Mouse (Mus musculus): ENCODE measurements at regions not wholly inside any gene's neighbourhood (a gene's known extent, or its start where the extent isn't known, plus 50 kb on each side); places are given as distances from the start of the nearest gene placed in this dataset.

GRCm38 (mm10) chrX:159043432-159043831, 166.7 kb upstream of the Rps6ka3 start:
- no peaks in the 10 kb centered on the region for H3K9me3 ChIP-seq (ENCODE audit: control insufficient read depth, low read length)
- H3K27ac ChIP-seq (replicated peaks in 1 of 2; ENCODE audit: control insufficient read depth in 1 of 2, insufficient read depth in 1 of 2, low read depth in 2 of 2, low read length in 2 of 2), result no peak overlapping the region
- 9% methylated on average over 3 of the region's 3 CpGs for WGBS
- no peak overlapping the region for H3K4me3 ChIP-seq (ENCODE audit: control insufficient read depth in 1 of 2, insufficient read depth in 1 of 2, low read depth in 1 of 2, low read length in 2 of 2)
- ATAC-seq (ENCODE audit: insufficient number of reproducible peaks, insufficient read depth, low FRiP score, low read depth), result no peak
- H3K4me2 ChIP-seq (ENCODE audit: low read length), result no peak overlapping the region
- no peaks in the 10 kb centered on the region for H3K36me3 ChIP-seq (ENCODE audit: control insufficient read depth, insufficient read depth, low read length)
- H3K27me3 ChIP-seq (ENCODE audit: control insufficient read depth, insufficient read depth, low read length), result no peaks in the 10 kb centered on the region
- H3K9ac ChIP-seq (ENCODE audit: low read length), result no peak overlapping the region
- no peaks in the 10 kb centered on the region for H3K4me1 ChIP-seq (ENCODE audit: control insufficient read depth in 2 of 2, insufficient read depth in 2 of 2, low read length in 2 of 2)

DNA sequence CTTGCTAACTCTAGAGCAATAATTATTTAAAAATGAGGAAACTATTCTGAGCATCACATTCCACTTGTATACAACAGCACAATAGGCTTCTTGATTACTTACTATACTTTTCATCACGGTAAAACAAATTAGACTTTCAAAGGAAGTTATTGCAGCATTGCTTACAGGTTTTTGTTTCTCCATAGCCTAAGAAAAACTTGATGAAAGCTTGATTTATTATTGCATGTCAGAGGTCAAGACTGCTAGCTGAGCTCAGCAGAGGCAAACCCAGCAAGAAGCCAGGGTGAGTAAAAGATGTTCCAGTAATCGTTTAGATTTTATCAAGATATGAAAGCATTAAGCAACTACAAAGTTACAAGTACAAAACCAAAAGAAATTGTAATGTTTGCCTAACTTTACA, 162.2 kb upstream of the Rps6ka3 start:
- WGBS, result 71% methylated on average over 2 of the region's 2 CpGs

GRCm38 (mm10) chrX:159055689-159056461, 154.2 kb upstream of the Rps6ka3 start:
- Histone ChIP-seq H3K27me3 (ENCODE audit: control insufficient read depth, insufficient read depth, low read length) (no peaks in the 10 kb centered on the region), H3K9ac (ENCODE audit: low read length) (no peak overlapping the region), H3K9me3 (ENCODE audit: control insufficient read depth, low read length) (no peaks in the 10 kb centered on the region), H3K36me3 (ENCODE audit: control insufficient read depth, insufficient read depth, low read length) (no peaks in the 10 kb centered on the region), H3K4me1 (ENCODE audit: control insufficient read depth in 2 of 2, insufficient read depth in 2 of 2, low read length in 2 of 2) (no peaks in the 10 kb centered on the region), H3K27ac (replicated peaks in 1 of 2; ENCODE audit: control insufficient read depth in 1 of 2, insufficient read depth in 1 of 2, low read depth in 2 of 2, low read length in 2 of 2) (no peak overlapping the region), H3K4me3 (ENCODE audit: control insufficient read depth in 1 of 2, insufficient read depth in 1 of 2, low read depth in 1 of 2, low read length in 2 of 2) (no peak overlapping the region), H3K4me2 (ENCODE audit: low read length) (no peak overlapping the region)
- 61% methylated on average over 8 of the region's 8 CpGs for WGBS
- no peak for ATAC-seq (ENCODE audit: insufficient number of reproducible peaks, insufficient read depth, low FRiP score, low read depth)

More for the DNA sequence above, 162.2 kb upstream of the Rps6ka3 start:
- no peak overlapping the region for H3K9ac ChIP-seq (ENCODE audit: low read length)
- H3K27ac ChIP-seq (replicated peaks in 1 of 2; ENCODE audit: control insufficient read depth in 1 of 2, insufficient read depth in 1 of 2, low read depth in 2 of 2, low read length in 2 of 2), result no peak overlapping the region
- no peaks in the 10 kb centered on the region for H3K9me3 ChIP-seq (ENCODE audit: control insufficient read depth, low read length)
- H3K4me1 ChIP-seq (ENCODE audit: control insufficient read depth in 2 of 2, insufficient read depth in 2 of 2, low read length in 2 of 2), result no peaks in the 10 kb centered on the region
- H3K4me2 ChIP-seq (ENCODE audit: low read length), result no peak overlapping the region
- H3K4me3 ChIP-seq (ENCODE audit: control insufficient read depth in 1 of 2, insufficient read depth in 1 of 2, low read depth in 1 of 2, low read length in 2 of 2), result no peak overlapping the region
- no peaks in the 10 kb centered on the region for H3K36me3 ChIP-seq (ENCODE audit: control insufficient read depth, insufficient read depth, low read length)
- no peaks in the 10 kb centered on the region for H3K27me3 ChIP-seq (ENCODE audit: control insufficient read depth, insufficient read depth, low read length)
- no peak for ATAC-seq (ENCODE audit: insufficient number of reproducible peaks, insufficient read depth, low FRiP score, low read depth)

DNA sequence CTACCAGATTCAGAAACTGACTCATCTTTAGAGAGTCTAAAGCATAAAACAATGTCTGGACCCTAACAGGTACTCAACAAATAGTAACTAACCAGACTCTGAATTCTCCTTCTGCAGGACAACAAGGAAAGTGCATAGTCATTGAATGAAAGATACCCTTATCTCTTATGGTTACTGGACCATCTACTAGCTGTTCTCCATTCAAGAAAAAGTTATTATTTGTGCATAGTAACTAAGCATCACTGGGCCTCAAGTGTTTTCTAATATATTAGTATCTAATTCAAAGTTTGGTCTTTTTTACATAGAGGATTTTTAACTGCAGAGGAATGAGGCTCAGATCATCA, 153.7 kb upstream of the Rps6ka3 start:
- Histone ChIP-seq H3K4me1 (ENCODE audit: control insufficient read depth in 2 of 2, insufficient read depth in 2 of 2, low read length in 2 of 2) (no peaks in the 10 kb centered on the region), H3K36me3 (ENCODE audit: control insufficient read depth, insufficient read depth, low read length) (no peaks in the 10 kb centered on the region), H3K9ac (ENCODE audit: low read length) (no peak overlapping the region), H3K27ac (replicated peaks in 1 of 2; ENCODE audit: control insufficient read depth in 1 of 2, insufficient read depth in 1 of 2, low read depth in 2 of 2, low read length in 2 of 2) (no peak overlapping the region), H3K4me2 (ENCODE audit: low read length) (no peak overlapping the region), H3K9me3 (ENCODE audit: control insufficient read depth, low read length) (no peaks in the 10 kb centered on the region), H3K4me3 (ENCODE audit: control insufficient read depth in 1 of 2, insufficient read depth in 1 of 2, low read depth in 1 of 2, low read length in 2 of 2) (no peak overlapping the region), H3K27me3 (ENCODE audit: control insufficient read depth, insufficient read depth, low read length) (no peaks in the 10 kb centered on the region)
- no peak for ATAC-seq (ENCODE audit: insufficient number of reproducible peaks, insufficient read depth, low FRiP score, low read depth)

GRCm38 (mm10) chrX:159058931-159059330, 151.2 kb upstream of the Rps6ka3 start:
- no peak overlapping the region for H3K27ac ChIP-seq (replicated peaks in 1 of 2; ENCODE audit: control insufficient read depth in 1 of 2, insufficient read depth in 1 of 2, low read depth in 2 of 2, low read length in 2 of 2)
- H3K9ac ChIP-seq (ENCODE audit: low read length), result no peak overlapping the region
- no peaks in the 10 kb centered on the region for H3K36me3 ChIP-seq (ENCODE audit: control insufficient read depth, insufficient read depth, low read length)
- H3K4me3 ChIP-seq (ENCODE audit: control insufficient read depth in 1 of 2, insufficient read depth in 1 of 2, low read depth in 1 of 2, low read length in 2 of 2), result no peak overlapping the region
- ATAC-seq (ENCODE audit: insufficient number of reproducible peaks, insufficient read depth, low FRiP score, low read depth), result no peak
- no peaks in the 10 kb centered on the region for H3K27me3 ChIP-seq (ENCODE audit: control insufficient read depth, insufficient read depth, low read length)
- no peaks in the 10 kb centered on the region for H3K4me1 ChIP-seq (ENCODE audit: control insufficient read depth in 2 of 2, insufficient read depth in 2 of 2, low read length in 2 of 2)
- no peaks in the 10 kb centered on the region for H3K9me3 ChIP-seq (ENCODE audit: control insufficient read depth, low read length)
- H3K4me2 ChIP-seq (ENCODE audit: low read length), result no peak overlapping the region

- Histone ChIP-seq H3K4me1 (ENCODE audit: control insufficient read depth in 2 of 2, insufficient read depth in 2 of 2, low read length in 2 of 2) (no peaks in the 10 kb centered on the region), H3K9me3 (ENCODE audit: control insufficient read depth, low read length) (no peaks in the 10 kb centered on the region), H3K27ac (replicated peaks in 1 of 2; ENCODE audit: control insufficient read depth in 1 of 2, insufficient read depth in 1 of 2, low read depth in 2 of 2, low read length in 2 of 2) (no peak overlapping the region), H3K27me3 (ENCODE audit: control insufficient read depth, insufficient read depth, low read length) (no peaks in the 10 kb centered on the region), H3K4me3 (ENCODE audit: control insufficient read depth in 1 of 2, insufficient read depth in 1 of 2, low read depth in 1 of 2, low read length in 2 of 2) (no peak overlapping the region), H3K9ac (ENCODE audit: low read length) (no peak overlapping the region), H3K36me3 (ENCODE audit: control insufficient read depth, insufficient read depth, low read length) (no peaks in the 10 kb centered on the region), H3K4me2 (ENCODE audit: low read length) (no peak overlapping the region)
- no peak for ATAC-seq (ENCODE audit: insufficient number of reproducible peaks, insufficient read depth, low FRiP score, low read depth)
These were observed 148.8 kb upstream of the Rps6ka3 start for GRCm38 (mm10) chrX:159061322-159061721.

DNA sequence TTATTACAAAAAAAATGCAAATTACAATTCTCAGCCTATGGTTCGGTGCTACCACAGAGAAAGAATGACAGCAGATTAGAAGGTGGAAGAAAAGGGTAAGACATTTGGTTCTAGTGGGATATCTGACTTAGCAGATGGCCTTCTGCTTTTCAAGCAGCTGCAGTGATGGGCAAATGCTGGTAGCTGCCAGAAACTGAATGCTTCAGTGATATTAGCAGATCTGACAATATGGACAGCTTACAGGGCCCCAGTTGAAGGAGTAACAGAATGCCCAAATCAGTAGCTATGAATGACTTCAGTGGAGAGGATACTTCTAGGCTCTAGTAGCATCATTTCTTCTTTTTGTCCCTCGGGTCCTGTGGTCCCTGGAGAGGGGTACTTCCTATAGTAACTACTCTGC, 143.9 kb upstream of the Rps6ka3 start:
- WGBS, result 63% methylated on average over 2 of the region's 2 CpGs
- ATAC-seq (ENCODE audit: insufficient number of reproducible peaks, insufficient read depth, low FRiP score, low read depth), result no peak
- Histone ChIP-seq H3K9ac (ENCODE audit: low read length) (no peak overlapping the region), H3K4me1 (ENCODE audit: control insufficient read depth in 2 of 2, insufficient read depth in 2 of 2, low read length in 2 of 2) (no peaks in the 10 kb centered on the region), H3K4me3 (ENCODE audit: control insufficient read depth in 1 of 2, insufficient read depth in 1 of 2, low read depth in 1 of 2, low read length in 2 of 2) (no peak overlapping the region), H3K4me2 (ENCODE audit: low read length) (no peak overlapping the region), H3K27me3 (ENCODE audit: control insufficient read depth, insufficient read depth, low read length) (no peaks in the 10 kb centered on the region), H3K36me3 (ENCODE audit: control insufficient read depth, insufficient read depth, low read length) (no peaks in the 10 kb centered on the region), H3K9me3 (ENCODE audit: control insufficient read depth, low read length) (no peaks in the 10 kb centered on the region), H3K27ac (replicated peaks in 1 of 2; ENCODE audit: control insufficient read depth in 1 of 2, insufficient read depth in 1 of 2, low read depth in 2 of 2, low read length in 2 of 2) (no peak overlapping the region)

DNA sequence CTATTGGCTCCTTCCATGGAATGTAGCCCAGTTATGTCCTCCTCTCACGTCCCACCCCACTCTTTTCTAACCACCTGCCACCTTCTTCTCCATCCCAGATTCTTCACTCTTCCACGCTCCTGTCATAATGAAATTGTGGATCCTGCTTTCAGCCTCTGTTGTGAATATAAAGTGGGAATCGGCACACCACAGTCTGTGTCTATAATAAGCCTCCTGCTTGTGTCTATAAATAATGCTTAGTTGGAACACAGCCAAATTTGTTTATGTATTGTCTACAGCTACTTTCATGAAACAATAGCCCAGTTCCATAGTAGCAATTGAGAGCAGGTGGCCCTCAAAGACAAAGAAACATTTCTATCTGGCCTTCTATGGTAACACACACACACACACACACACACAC, 137.5 kb upstream of the Rps6ka3 start:
- WGBS, result 52% methylated on average over 3 of the region's 3 CpGs
- no peaks in the 10 kb centered on the region for H3K36me3 ChIP-seq (ENCODE audit: control insufficient read depth, insufficient read depth, low read length)
- H3K4me1 ChIP-seq (ENCODE audit: control insufficient read depth in 2 of 2, insufficient read depth in 2 of 2, low read length in 2 of 2), result peaks cover 0 to 4% of the 10 kb centered on the region in 2 experiments; a peak in 1 of 4 replicates
- H3K9me3 ChIP-seq (ENCODE audit: control insufficient read depth, low read length), result no peaks in the 10 kb centered on the region
- H3K9ac ChIP-seq (ENCODE audit: low read length), result no peak overlapping the region
- H3K4me3 ChIP-seq (ENCODE audit: control insufficient read depth in 1 of 2, insufficient read depth in 1 of 2, low read depth in 1 of 2, low read length in 2 of 2), result no peak overlapping the region
- peak overlapping the region in 1 of 2 experiments; percentile 53; a peak in 2 of 4 replicates for H3K27ac ChIP-seq (replicated peaks in 1 of 2; ENCODE audit: control insufficient read depth in 1 of 2, insufficient read depth in 1 of 2, low read depth in 2 of 2, low read length in 2 of 2)
- H3K27me3 ChIP-seq (ENCODE audit: control insufficient read depth, insufficient read depth, low read length), result no peaks in the 10 kb centered on the region
- no peak for ATAC-seq (ENCODE audit: insufficient number of reproducible peaks, insufficient read depth, low FRiP score, low read depth)
- 0 out of 2 replicates have a peak overlapping the region, but pooled peaks have one; percentile 13 for H3K4me2 ChIP-seq (ENCODE audit: low read length)

Measured in heart, embryonic 14.5 days (tissue).